Mouse (Mus musculus) embryo, embryonic 11.5 days (tissue): Measurements from ENCODE around the gene Magt1.
A peak's percentile ranks its signal among the peaks of the same experiment; 100 is the strongest.
"Not testable (repeated sequence)": the region's sequence is repeated elsewhere in the genome, so short reads cannot be mapped to it uniquely, and the experiment has no call there.

ENCODE experiments used
- DNase-seq: peaks from one replicate; pipeline ENCODE4 v3.0.0-alpha.2; 2012; ENCODE audit warnings: low read depth, low spot score

Magt1 gene

DNA sequence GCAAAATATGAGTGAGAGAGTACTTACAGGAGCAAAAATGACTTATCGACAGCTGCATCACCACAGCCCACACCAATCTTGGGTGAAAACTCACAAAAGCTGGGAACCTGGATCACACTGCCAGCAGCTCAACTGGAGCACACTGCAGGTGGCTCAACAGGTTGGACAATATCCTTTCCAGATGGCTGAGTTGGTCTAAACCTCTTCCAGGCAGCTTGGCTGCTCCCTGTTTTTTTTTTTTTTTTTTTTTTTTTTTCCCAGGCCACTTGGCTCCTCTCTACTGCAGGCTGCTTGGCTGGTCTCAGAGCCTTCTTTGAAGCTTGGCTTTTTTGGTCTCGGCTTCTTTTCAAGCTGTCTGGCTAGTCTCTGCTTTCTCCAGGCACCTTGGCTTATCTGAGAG, 57.7 kb downstream of the Magt1 start:
- DNase-seq: no peak

DNA sequence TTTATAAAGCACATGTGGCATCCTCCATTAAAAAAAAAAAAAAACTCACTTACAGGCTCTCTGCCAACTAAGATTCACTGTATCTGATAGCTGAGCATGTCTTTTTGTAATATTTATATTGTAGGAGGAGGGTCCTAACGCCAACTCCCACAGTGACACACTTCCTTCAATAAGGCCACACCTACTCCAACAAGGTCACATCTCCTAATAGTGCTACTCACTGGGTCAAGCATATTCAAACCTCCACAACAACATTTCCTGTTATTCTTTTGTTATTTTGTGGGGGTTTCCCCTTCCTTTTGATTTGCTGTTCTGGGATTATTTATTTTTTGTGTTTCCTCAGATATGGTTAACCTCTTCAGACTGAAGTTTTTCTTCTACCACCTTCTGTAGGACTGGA, 65.3 kb downstream of the Magt1 start:
- DNase-seq: no peak

DNA sequence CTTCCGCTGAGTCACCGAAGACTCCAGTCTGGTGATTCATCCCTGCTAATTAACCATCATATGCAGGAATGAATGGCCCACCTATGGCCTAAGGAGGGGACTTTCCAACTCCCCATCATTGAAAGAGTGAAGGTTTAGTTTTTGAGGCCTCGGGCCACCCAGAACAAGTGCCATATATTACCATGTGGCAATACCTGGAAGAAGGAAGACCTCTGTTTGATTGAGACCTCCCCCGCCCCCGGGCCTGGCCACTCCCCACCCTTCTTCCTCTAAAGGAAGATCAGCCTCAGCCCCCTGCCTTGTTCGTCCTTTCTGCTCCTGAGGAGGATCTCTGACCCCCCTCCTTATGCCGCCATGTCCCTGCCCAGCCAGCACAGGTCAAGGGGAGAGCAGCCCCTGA, 72.5 kb downstream of the Magt1 start:
- no peak for DNase-seq

DNA sequence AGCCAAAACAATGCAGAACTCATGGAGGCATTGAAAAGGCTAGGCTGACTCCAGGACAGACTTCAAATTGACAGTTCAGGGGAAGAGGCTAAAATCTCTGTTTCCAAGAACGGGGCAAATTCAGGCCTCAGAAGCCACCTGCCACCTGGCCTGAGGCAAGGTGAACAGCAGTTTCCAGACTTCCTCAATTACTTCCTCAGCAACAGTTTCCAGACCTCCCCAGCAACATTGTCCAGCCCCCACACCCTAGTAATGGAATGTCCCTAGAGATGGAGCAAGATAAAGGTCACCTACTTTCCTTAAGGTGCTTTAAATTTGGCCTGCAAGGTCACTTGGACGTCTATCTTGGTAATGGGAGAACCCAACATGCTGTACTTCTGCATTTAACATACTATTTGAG, 74.0 kb downstream of the Magt1 start:
- DNase-seq: no peak

DNA sequence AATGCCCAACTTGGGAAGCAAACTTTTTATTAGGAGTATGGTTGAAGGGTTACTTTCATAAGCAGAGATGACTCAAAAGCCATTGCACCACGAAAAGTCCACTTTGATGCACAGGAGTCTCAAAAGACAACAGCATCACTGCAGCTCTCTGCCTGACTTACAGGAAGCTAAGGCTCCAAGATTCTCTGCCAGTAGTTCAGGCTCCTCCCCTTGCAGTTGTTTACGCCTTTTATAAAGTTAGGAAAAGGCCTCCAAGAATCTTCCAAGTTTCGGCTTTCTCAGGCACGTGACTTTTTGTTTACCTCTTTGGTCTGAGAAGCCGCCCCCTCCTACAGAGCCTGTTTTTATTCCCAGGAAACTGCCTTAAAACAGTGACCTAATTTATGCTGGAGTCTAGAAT, 77.4 kb downstream of the Magt1 start:
- DNase-seq: no peak

DNA sequence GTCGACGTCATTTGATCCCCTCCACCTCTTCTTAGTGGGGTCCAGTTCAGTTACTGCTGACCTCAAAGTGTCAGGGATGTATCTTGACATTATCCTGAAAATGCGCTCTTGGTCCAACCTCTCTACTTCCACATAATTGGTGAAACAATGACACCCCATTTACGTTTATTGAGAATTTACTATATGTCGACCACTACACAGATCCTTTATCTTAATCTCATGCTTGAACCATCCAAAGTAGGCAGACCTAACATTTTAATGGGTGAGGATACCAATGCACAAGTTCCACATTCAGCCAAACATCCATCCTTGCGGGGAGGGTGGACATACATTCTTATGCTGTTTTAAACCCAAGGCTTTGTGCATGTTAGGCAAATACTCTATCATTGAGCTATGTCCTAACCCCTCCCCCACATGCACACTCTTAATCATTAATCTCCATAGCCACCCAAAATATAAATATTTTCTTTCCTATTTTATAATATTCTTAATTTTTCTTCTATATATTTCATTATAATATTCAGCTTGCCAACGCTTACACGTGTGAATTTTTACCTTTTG, 82.1 kb downstream of the Magt1 start:
- DNase-seq: no peak

DNA sequence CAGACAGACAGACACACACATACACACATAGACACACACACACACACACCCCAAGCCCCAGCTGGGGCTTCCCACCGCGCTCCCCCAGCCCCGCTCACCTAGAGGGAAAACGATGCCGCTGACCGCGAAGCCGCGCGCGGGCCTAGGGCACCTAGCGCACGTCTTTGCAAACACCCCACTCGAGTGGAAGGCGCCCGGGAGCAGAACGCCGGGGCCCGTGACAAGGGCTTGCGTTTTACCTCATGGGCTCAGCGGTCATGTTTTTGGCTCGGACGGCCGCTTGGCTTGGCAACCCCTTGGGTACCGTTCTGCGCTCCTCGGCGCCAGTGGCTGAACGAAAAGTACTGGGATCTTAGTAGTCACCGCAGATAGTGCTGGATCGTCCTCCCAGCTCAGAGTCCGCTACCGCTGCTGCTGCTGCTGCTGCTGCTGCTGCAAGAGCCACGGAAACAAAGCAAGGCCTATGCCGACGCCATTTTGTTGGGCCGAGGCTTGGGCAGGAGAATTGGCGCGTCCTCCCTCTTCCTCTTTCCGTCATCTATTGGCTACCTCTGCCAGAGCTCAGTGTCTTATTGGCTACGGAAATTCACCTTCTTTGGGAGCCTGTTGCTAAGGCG, 82.7 kb downstream of the Magt1 start, which contains the start of gene Atrx:
Atrx (minus strand) TSS at position 543 of the 617 bp plus-strand sequence.
- peak; percentile 53 for DNase-seq

DNA sequence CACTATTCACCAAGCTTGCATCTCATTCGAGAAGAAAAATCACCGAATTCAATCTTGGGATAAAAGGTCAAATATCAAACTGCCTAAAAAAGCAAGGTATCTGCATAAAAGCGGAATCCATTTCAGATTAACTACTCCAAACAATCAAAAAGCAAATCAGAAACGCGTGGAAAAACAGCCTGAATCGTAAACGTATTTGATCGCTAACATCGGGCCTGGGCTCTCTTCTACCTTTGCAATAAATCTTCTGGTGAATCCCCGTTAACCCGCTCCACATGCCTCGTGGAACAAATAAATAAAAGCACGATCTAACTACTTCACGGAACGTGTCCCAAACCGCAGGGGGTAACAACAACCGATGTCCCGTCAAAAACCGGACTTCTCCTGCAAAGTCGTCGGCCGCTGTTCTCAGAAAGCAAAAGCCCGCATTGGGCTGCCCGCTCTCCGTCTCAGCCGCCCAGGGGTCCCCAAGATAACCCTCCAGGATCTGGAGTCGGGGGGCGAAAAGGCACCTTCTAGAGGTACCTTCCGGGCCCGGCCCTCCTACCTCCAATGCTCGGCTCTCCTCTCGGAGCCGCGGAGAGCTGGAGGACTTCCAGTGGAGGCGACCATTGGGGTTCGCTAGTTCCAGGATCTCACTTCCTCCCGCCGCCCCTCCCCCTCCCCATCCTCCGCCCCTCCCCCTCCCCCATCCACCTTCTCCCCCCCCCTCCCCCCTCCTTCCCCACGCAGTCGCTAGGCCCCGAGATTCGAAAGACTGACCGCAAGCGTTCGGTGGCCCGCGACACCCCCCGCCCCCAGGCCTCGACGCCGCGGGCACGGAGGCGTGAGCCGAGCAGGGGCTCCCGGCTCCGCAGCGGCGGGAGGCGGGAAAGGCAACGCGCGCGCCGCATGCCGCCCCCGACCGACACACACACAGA, 83.5 kb downstream of the Magt1 start:
- peak; percentile 23 for DNase-seq

DNA sequence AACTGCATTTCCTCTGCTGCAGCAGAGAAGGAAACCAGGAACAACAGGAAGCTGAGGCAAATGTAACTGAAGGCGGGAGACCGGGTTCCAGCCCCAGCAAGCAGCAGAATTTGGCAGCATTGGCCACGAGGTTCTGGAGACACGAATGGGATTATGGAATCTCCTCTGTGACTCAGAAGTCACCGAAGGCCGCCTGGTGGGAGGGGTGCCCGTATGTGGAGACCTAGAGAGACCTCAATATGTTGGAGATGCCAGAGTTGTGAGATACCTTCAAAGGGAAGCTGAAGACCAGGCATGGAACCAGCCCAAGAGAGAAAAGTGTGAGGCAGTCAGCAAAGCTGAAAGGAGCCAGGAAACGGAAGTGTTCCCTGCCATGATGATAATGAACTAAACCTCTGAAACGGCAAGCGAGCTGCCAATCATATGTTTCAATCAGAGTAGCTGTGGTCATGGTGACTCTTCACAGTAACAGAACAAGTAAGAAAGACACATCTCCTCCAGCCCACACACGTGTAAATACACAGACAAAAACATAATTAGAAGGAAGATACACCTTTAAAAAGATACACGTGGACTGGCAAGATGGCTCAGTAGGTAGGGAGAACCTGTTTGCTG, 85.5 kb downstream of the Magt1 start:
- no peak for DNase-seq

DNA sequence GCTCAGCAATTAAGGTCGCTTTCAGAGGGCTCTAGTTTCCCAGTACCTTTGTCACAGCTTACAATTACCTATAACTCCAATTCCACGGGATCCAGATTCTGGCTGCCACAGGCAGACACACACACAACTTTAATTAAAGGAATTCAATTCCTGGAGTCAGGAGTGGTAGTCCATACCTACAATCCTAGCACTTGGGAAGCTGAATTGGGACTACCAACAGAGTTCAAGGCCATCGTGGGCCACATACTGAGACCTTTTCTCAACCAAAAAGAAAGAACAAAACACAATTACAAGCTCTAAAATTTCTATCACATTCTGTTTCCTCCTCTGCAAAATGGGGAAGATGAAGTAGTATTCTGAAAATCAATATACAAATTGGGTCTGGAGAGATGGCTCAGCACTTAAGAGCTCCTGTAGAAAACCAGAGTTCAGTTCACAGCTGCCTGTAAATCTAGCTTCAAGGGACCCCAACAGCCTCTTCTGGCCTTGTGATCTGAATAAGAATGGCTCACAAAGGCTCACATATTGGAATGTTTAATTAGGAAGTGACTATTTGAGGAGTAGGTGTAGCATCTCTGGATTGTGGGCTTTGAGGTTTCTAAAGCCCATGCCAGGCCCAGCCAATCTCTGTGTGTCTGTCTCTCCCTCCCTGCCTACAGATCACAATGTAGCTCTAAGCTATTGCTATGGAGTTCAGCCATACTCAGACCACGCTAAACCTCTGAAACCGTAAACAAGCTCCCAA, 87.2 kb downstream of the Magt1 start:
- DNase-seq: no peak

DNA sequence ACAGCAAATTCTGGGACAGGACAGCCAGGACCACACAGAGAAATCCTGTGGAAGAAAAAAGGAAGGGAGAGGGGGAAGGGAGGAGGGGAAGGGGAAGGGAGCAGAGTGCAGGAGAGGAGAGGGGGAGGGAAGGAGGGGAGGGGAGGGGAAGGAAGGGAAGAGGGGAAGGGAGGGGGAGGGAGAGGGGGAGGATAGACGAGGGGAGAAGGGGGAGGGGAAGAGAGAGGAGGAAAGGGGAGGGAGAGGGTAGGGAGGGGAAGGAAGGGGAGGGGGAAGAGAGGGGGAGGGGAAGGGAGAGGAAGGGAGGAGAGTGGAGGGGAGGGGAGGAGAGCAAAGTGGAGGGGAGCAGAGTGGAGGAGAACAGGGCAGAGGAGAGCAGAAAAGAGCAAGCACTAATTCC, 87.8 kb downstream of the Magt1 start:
- no peak for DNase-seq

DNA sequence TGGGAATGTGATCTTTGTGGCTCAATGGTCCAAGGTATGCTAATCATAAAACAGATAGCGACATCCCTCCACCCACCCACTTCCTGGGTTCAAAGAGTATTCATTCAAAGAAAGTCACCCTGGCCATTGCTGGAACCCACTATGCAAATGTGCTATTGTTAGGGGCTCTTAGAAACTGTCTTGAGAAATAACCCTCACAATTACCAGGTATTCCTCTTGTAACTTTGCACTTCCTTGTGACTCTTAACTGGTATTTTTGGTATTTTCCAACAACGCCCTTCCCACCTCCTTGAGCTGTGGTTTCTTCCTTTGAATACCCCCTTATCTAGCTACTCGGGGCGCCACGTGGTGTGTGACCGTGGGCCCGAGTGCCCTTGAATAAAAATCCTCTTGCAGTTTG, 88.7 kb downstream of the Magt1 start:
- not testable (repeated sequence) for DNase-seq

DNA sequence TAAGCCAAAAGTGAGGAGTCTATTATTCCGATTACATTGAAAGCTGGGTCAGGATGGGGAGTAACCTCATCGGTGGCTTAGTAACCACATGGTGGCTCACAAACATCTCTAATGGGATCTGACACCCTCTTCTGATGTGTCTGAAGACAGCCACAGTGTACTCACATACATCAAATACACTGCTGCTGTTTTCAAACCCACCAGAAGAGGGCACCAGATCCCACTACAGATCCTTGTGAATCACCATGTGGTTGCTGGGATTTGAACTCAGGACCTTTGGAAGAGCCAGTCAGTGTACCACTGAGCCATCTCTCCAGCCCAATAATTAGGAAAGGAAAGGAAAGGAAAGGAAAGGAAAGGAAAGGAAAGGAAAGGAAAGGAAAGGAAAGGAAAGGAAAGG, 90.3 kb downstream of the Magt1 start:
- DNase-seq: no peak
